Mouse (Mus musculus): ENCODE results near the gene Tcta. TPM values are rescaled to one million over a fixed set of nuclear protein-coding genes. Genes with fewer than 3 reads are reported as not detected.
"Not testable (repeated sequence)": the region's sequence is repeated elsewhere in the genome, so short reads cannot be mapped to it uniquely, and the experiment has no call there.

Tcta gene
- polyA plus RNA-seq, 1 experiment from 2014 or later, result 53.0 TPM

DNA sequence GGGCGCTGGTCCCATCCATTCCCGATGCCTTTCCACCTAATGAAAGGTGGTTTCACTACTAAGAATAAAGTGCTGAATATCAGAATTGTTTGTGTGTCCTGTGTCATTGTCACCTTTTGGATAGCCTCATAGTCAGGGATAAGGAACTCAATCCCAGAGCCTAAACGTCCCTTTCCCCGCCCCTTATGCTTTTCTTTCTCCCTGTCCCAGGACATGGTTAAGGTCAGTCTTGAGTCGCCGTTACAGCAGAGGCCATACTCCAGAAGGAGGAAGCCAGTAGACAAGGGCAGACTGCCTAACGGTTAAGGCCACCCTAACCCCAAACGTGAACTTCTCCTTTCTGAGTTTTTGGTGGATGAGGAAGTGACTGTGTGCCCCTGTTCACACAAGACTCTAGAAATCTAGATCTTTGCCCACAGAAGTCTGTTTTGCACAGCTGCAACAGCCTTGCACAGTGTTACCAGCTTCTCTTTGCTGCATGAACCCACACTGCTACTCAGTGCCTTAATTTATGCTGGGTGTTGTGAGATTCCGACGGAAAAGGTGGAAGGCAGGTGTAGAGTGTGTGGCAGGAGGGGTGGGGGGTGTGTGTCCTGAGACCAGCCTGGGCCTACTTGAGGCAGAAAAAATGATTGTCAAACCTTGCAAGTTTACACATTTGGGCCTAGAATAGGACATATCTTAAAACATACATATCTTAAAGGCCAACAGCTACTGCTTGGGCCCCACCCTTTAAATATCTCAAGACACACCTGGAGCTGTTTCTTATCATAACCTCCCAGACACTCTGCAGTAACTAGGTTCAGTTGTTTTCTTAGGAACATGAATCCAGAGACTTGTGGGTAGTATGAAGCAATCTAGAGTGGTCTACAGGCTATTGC is 34.5 kb upstream of the Tcta start:
- peaks cover 9% of the 10 kb centered on the region for H3K36me3 ChIP-seq
- H3K27ac ChIP-seq (replicated peaks), result no peak overlapping the region
- no peak for ATAC-seq (ENCODE audit: low FRiP score, low read depth)
- peak overlapping the region; percentile 83 for H3K9ac ChIP-seq
- 70% methylated on average over 10 of the region's 10 CpGs for WGBS
- H3K4me3 ChIP-seq, result peak overlapping the region; percentile 73
- peak overlapping the region; percentile 76 for H3K4me2 ChIP-seq
- no peaks in the 10 kb centered on the region for H3K9me3 ChIP-seq
- peaks cover 21% of the 10 kb centered on the region for H3K4me1 ChIP-seq (replicated peaks)
- H3K27me3 ChIP-seq, result no peaks in the 10 kb centered on the region

DNA sequence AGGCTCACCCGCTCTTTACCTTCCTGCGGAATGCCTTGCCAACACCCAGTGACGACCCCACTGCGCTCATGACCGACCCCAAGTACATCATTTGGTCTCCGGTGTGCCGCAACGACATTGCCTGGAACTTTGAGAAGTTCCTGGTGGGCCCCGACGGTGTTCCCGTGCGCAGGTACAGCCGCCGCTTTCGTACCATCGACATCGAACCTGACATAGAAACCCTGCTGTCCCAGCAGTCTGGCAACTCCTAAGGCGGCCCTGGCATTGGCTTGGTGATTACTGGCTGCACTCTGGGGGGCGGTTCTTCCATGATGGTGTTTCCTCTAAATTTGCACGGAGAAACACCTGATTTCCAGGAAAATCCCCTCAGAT is 33.9 kb upstream of the Tcta start:
- Histone ChIP-seq H3K27ac (replicated peaks) (peak overlapping the region; percentile 93), H3K9me3 (no peaks in the 10 kb centered on the region), H3K4me1 (replicated peaks) (peaks cover 21% of the 10 kb centered on the region), H3K36me3 (peaks cover 16% of the 10 kb centered on the region), H3K4me2 (peak overlapping the region; percentile 76), H3K9ac (peak overlapping the region; percentile 83), H3K27me3 (no peaks in the 10 kb centered on the region), H3K4me3 (peak overlapping the region; percentile 73)
- no peak for ATAC-seq (ENCODE audit: low FRiP score, low read depth)
- WGBS, result 15% methylated on average over 20 of the region's 20 CpGs

DNA sequence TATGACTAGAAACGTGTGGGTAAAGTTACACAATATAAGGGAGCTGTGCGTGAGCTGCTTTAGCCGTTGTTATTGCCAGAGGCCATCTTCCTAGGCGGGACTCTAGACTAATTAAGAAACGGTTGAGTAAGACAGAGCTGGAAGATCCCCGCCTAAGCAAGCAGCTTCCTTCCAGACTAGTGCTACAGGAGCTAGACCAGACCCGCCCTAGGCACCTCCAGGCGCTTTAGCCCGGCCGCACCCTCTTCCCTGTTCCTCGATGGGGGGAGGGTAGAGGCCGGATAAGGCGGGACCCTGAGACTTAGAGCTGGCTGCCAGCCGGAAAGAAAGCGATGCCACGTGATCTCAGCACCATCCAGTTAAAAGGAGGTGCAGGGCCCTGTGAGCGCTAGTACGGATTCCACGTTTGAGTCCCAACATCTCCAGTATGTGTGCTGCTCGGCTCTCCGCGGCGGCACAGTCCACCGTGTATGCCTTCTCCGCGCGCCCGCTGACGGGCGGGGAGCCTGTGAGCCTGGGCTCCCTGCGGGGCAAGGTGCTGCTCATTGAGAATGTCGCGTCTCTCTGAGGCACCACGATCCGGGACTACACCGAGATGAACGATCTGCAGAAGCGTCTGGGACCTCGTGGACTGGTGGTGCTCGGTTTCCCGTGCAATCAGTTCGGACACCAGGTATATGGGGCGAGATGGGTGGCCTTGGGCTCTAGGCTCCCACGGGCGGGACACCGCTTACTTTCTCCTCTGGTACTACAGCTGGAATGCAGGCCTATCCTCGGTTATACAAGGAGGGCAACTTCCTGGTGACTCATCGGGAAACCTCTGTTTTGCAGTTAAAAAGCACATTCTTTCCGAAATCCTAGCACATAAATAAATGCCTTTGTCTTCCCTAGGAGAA is 33.2 kb upstream of the Tcta start, which contains the start of gene Gpx1:
Gene Gpx1 (plus strand): TSS at position 18 of the 896 bp plus-strand sequence.
- Histone ChIP-seq H3K27ac (replicated peaks) (peak within 1 kb of the TSS; percentile 93), H3K4me1 (replicated peaks) (peaks cover 21% of the 10 kb centered on the region), H3K4me3 (peak within 1 kb of the TSS; percentile 73), H3K36me3 (peaks cover 23% of the 10 kb centered on the region), H3K9ac (peak within 1 kb of the TSS; percentile 83), H3K9me3 (no peaks in the 10 kb centered on the region), H3K27me3 (no peaks in the 10 kb centered on the region), H3K4me2 (peak within 1 kb of the TSS; percentile 76)
- WGBS, result under 1% methylated on average over 49 of the region's 49 CpGs
- peak; percentile 98 for ATAC-seq (ENCODE audit: low FRiP score, low read depth)

DNA sequence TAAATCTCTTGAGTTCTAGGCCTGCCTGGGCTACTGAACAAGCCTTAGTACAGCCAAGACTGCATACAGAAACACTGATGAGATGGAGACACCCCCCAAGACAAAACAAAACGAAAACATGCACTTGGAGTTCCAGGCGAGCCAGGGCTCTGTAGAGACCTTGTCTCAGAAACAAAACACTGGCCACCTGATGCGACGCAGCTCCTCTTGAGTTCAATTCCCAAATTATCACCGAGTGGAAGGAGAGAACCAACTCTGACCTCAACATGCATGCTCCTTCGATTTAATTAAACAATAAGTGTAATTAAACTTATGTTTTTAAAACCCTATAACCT is 32.6 kb upstream of the Tcta start:
- peaks cover 29% of the 10 kb centered on the region for H3K36me3 ChIP-seq
- H3K27ac ChIP-seq (replicated peaks), result peak overlapping the region; percentile 93
- H3K27me3 ChIP-seq, result no peaks in the 10 kb centered on the region
- WGBS, result 19% methylated on average over 6 of the region's 6 CpGs
- no peaks in the 10 kb centered on the region for H3K9me3 ChIP-seq
- ATAC-seq (ENCODE audit: low FRiP score, low read depth), result no peak
- peak overlapping the region; percentile 73 for H3K4me3 ChIP-seq
- H3K4me1 ChIP-seq (replicated peaks), result peaks cover 21% of the 10 kb centered on the region
- peak overlapping the region; percentile 76 for H3K4me2 ChIP-seq
- peak overlapping the region; percentile 83; the same call in 1 of the 2 replicates for H3K9ac ChIP-seq

DNA sequence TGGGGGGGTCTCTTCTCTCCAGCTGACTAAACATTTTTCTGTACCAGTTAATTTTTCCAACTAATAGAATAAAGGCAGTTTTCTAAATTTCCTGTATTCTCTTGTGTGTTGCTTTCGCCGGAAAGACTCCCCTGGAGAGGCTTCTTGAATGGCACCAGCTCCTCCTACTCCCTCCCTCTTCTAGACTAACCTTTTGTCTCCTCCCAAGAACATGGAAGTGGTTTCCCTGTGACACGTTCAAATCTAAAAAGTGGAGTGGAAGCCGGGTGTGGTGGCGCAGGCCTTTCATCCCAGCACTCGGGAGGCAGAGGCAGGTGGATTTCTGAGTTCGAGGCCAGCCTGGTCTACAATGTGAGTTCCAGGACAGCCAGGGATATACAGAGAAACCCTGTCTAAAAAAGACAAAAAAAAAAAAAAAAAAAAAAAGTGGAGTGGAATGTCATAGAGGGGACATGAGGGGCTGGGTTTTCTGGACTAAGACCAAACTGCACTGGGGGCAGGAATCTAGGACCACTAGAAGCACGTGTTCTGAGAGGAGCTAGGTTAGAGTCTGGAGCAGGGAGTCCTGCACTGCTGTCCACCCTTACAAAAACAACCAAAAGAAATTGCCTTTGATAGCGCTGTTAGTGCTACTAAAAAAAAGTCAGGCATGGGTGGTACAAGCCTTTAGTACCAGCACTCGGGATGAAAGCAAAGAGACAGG is 32.0 kb upstream of the Tcta start:
- no peaks in the 10 kb centered on the region for H3K9me3 ChIP-seq
- no peak overlapping the region for H3K4me3 ChIP-seq
- no peaks in the 10 kb centered on the region for H3K27me3 ChIP-seq
- peaks cover 32% of the 10 kb centered on the region for H3K36me3 ChIP-seq
- no peak overlapping the region for H3K9ac ChIP-seq
- H3K4me2 ChIP-seq, result no peak overlapping the region
- ATAC-seq (ENCODE audit: low FRiP score, low read depth), result no peak
- 69% methylated on average over 10 of the region's 10 CpGs for WGBS
- H3K4me1 ChIP-seq (replicated peaks), result peaks cover 21% of the 10 kb centered on the region
- H3K27ac ChIP-seq (replicated peaks), result peak overlapping the region; percentile 93

DNA sequence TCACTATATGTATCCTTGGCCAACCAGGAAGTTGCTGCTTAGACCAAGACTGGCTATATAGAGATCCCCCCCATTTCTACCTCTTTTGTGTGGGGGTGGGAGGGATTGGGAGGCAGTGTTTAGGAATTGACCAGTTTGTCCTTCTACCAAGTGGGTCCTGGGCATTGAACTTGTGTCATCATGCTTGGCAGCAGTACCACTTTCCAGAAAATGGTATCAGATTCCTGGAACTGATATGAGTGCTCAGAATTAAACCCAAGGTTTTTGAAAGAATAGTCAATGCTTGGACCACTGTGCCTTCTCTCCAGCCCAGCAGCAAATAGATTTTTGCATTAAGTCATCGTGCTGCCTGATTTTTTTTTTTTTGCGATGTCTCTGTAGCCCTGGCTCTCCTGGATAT is 19.9 kb upstream of the Tcta start:
- Histone ChIP-seq H3K4me3 (no peak overlapping the region), H3K27me3 (no peaks in the 10 kb centered on the region), H3K9me3 (no peaks in the 10 kb centered on the region), H3K9ac (no peak overlapping the region), H3K36me3 (peaks cover 35% of the 10 kb centered on the region), H3K4me1 (replicated peaks) (no peaks in the 10 kb centered on the region), H3K4me2 (no peak overlapping the region), H3K27ac (replicated peaks) (no peak overlapping the region)
- WGBS, result 95% methylated on average over 2 of the region's 2 CpGs
- ATAC-seq (ENCODE audit: low FRiP score, low read depth), result no peak

DNA sequence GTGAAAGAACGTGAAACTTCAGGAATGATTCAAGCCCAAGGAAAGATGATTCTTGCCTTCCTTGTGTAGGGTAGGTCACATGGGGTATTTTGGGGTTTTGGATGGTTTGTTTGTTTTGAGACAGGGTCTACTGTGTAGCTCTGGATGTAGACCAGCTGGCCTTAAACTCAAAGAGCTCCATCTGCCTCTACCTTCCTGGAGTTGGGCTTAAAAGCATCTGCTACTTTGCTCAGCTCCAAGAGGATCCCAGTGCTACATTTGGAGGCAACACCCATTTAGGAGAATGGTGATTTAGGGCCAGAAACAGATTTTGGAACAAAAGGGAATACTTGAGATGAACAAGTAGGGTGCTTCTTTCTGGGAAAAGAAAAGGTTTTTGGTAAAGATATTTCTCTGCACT is 18.8 kb upstream of the Tcta start:
- WGBS, result 91% methylated on average over 1 of the region's 1 CpGs
- no peaks in the 10 kb centered on the region for H3K4me1 ChIP-seq (replicated peaks)
- H3K9me3 ChIP-seq, result no peaks in the 10 kb centered on the region
- H3K9ac ChIP-seq, result no peak overlapping the region
- no peak overlapping the region for H3K27ac ChIP-seq (replicated peaks)
- no peak overlapping the region for H3K4me3 ChIP-seq
- ATAC-seq (ENCODE audit: low FRiP score, low read depth), result no peak
- H3K36me3 ChIP-seq, result peaks cover 30% of the 10 kb centered on the region
- no peaks in the 10 kb centered on the region for H3K27me3 ChIP-seq
- no peak overlapping the region for H3K4me2 ChIP-seq

DNA sequence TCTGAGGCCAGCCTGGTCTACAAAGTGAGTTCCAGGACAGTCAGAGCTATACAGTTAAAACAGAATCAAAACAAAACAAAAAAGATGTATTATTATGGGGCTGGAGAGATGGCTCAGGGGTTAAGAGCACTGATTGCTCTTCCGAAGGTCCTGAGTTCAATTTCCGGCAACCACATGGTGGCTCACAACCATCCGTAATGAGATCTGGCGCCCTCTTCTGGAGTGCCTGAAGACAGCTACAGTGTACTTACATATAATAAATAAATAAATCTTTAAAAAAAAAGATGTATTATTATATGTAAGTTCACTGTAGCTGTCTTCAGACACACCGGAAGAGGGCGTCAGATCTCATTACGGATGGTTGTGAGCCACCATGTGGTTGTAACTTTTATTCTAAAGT is 16.1 kb upstream of the Tcta start:
- not testable (repeated sequence) for H3K36me3 ChIP-seq; H3K27ac ChIP-seq (replicated peaks); ATAC-seq (ENCODE audit: low FRiP score, low read depth); H3K4me3 ChIP-seq; H3K27me3 ChIP-seq; H3K4me1 ChIP-seq (replicated peaks); H3K4me2 ChIP-seq; H3K9ac ChIP-seq; H3K9me3 ChIP-seq
- 94% methylated on average over 7 of the region's 7 CpGs for WGBS

DNA sequence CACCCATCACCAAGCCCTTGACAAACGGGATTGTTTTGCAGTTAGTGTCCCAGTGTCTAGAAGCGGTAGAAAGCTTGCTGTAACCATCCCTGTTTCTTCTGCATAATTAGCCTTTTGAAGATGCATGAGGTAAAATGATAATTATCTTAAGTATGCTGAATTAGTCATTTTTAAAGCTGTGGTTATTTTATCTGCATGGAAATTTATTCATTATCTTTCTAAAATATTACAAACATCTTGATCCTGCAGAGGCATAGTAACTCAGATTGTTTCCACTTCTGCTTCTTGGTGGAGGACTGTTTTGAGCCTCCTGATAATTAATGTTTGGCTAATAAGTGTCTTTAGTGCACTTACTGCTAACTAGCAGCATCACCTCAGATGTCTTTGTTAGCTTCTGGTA is 12.5 kb upstream of the Tcta start:
- Histone ChIP-seq H3K36me3 (no peaks in the 10 kb centered on the region), H3K27me3 (no peaks in the 10 kb centered on the region), H3K9me3 (no peaks in the 10 kb centered on the region), H3K27ac (replicated peaks) (no peak overlapping the region), H3K9ac (no peak overlapping the region), H3K4me2 (no peak overlapping the region), H3K4me3 (no peak overlapping the region), H3K4me1 (replicated peaks) (no peaks in the 10 kb centered on the region)
- 86% methylated on average over 2 of the region's 2 CpGs for WGBS
- ATAC-seq (ENCODE audit: low FRiP score, low read depth), result no peak

DNA sequence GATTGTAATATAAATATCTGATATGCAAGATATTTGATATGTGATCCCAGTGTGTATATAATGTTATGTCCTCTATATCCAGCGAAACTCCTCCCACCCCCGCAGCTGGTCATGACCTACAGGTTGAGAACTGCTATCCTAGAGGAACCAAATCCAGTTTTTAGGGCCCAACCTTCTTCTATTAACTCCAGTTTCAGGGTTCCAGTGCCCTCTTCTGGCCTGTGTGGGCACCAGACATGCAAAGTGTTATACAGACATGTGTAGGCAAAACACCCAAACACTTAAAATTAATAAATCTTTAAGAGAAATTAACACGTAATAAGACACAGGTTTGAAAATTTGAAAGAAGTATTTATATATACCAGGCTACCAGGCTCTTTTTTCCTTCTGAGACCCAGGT is 11.6 kb upstream of the Tcta start:
- H3K4me1 ChIP-seq (replicated peaks), result no peaks in the 10 kb centered on the region
- H3K4me3 ChIP-seq, result no peak overlapping the region
- no peak overlapping the region for H3K27ac ChIP-seq (replicated peaks)
- H3K36me3 ChIP-seq, result no peaks in the 10 kb centered on the region
- no peak overlapping the region for H3K9ac ChIP-seq
- H3K4me2 ChIP-seq, result no peak overlapping the region
- H3K9me3 ChIP-seq, result no peaks in the 10 kb centered on the region
- no peaks in the 10 kb centered on the region for H3K27me3 ChIP-seq
- no peak for ATAC-seq (ENCODE audit: low FRiP score, low read depth)
- WGBS, result 98% methylated on average over 3 of the region's 3 CpGs

DNA sequence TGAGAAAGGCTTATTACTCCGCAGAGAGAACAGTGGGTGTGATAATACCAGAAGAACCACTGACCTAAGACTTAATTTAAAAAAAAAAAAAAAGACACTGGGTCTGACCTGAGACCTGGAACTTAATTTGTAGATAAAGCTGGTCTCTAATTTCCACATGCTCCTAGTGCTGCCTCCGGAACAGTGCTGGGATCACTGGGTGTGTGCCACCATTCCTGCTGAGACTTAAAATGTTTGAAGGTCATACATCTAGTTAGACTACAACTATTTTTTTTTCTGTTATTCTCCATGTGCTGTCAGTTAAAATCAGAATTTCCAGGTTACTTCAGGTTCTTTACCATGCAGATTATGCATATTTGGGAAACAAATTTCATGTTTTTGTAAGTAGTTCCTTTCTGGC is 2.2 kb upstream of the Tcta start:
- Histone ChIP-seq H3K27ac (replicated peaks) (no peak overlapping the region), H3K9ac (0 out of 2 replicates have a peak overlapping the region, but pooled peaks have one; percentile 41), H3K36me3 (peaks cover 9% of the 10 kb centered on the region), H3K4me1 (replicated peaks) (peaks cover 46% of the 10 kb centered on the region), H3K27me3 (no peaks in the 10 kb centered on the region), H3K4me3 (peak overlapping the region; percentile 90), H3K4me2 (peak overlapping the region; percentile 61), H3K9me3 (no peaks in the 10 kb centered on the region)
- WGBS, result 63% methylated on average over 2 of the region's 2 CpGs
- ATAC-seq (ENCODE audit: low FRiP score, low read depth), result no peak

All from hindbrain, embryonic 15.5 days (tissue).